In genomic region chr17:34629221-34629751, GRCm38 (mm10) we compare ENCODE assay signal across 8 mouse cellular contexts. TPM values are rescaled to one million over a fixed set of nuclear protein-coding genes. Genes with fewer than 3 reads are reported as not detected.
DNase-seq lines count a peak whose midpoint lies in the region; ATAC-seq and TF ChIP-seq lines count a peak whose summit lies in the region.

Gene Prrt1 (plus strand): TSS chr17:34629533.

- 16% methylated on average over 16 of the region's 16 CpGs for WGBS in lung, adult 2 months
- WGBS in neural tube, embryonic 15.5 days, result under 1% methylated on average over 16 of the region's 16 CpGs

- H3K36me3 ChIP-seq in neural tube, embryonic 15.5 days, result no peaks in the 10 kb centered on the region

- peak; percentile 32 for ATAC-seq in neural tube, embryonic 15.5 days (ENCODE audit: low FRiP score)

- peaks cover 15% of the 10 kb centered on the region for H3K4me1 ChIP-seq in lung, adult 2 months (ENCODE audit: control insufficient read depth, insufficient read depth, low read length)
- H3K4me1 ChIP-seq in neural tube, embryonic 15.5 days, result peaks cover 69% of the 10 kb centered on the region

- intact Hi-C loops in left cerebral cortex, postnatal 4 days (cut with DNase I), result no loop called here

- H3K27ac ChIP-seq in neural tube, embryonic 15.5 days (replicated peaks), result peak within 1 kb of the TSS; percentile 93

- TF ChIP-seq POLR2A in lung, adult 2 months (IDR thresholded peaks at IDR 0.05; ENCODE audit: borderline replicate concordance, extremely low read depth, low read depth, low read length), result peak; percentile 28; the same call in 1 of the 2 replicates

- DNase-seq in lung, adult 2 months, result no peak
- DNase-seq in lung, postnatal 10 days, result no peak
- peak; percentile 63 for DNase-seq in cerebellum, adult 8-10 months
- DNase-seq in gonadal fat pad, adult 2 months (ENCODE audit: low read depth), result no peak
- no peak for DNase-seq in left cerebral cortex, postnatal 4 days
- DNase-seq in ovary, adult 18-20 months (ENCODE audit: low spot score), result no peak
- no peak for DNase-seq in ovary, postnatal 14 days (ENCODE audit: low spot score)

- H3K4me2 ChIP-seq in neural tube, embryonic 15.5 days, result peak within 1 kb of the TSS; percentile 90

- TF ChIP-seq CTCF in lung, adult 2 months (IDR thresholded peaks at IDR 0.05; ENCODE audit: insufficient read depth, low read length), result no peak

- peaks cover 14% of the 10 kb centered on the region for H3K27me3 ChIP-seq in neural tube, embryonic 15.5 days (replicated peaks)

- H3K9ac ChIP-seq in neural tube, embryonic 15.5 days (replicated peaks), result peak within 1 kb of the TSS; percentile 70

- peak within 1 kb of the TSS; percentile 24 for H3K4me3 ChIP-seq in lung, adult 2 months (replicated peaks; ENCODE audit: extremely low read depth, low read depth, low read length)
- peak within 1 kb of the TSS; percentile 78 for H3K4me3 ChIP-seq in neural tube, embryonic 15.5 days (replicated peaks)

- H3K9me3 ChIP-seq in neural tube, embryonic 15.5 days (replicated peaks), result no peaks in the 10 kb centered on the region

RNA-seq across cellular contexts. Expression of gene Prrt1, which starts in this region (rescaled TPM):
- 5.2 and 6.7 TPM in 2 replicates for polyA plus RNA-seq in lung, adult 2 months (2012; rRNA removed)
- polyA plus RNA-seq in gonadal fat pad, adult 2 months (2012; rRNA removed), result 15.8 and 28.1 TPM in 2 replicates
- total RNA-seq in left cerebral cortex, postnatal 4 days (2021), result 10 to 100 TPM; 78.2 to 81.9 TPM
- polyA plus RNA-seq in neural tube, embryonic 15.5 days (2015; fragmentation: Nextera tagmentation; extraction: Ambion mirVana), result 6.3 and 7.3 TPM in 2 replicates
